Mouse (Mus musculus) CH12.LX (cell line): ENCODE measurements around the gene Zfp82.

Experiments used
- CTCF ChIP-seq, 2 experiments: IDR thresholded peaks in 1 of 2; conservative IDR thresholded peaks in 1 of 2; 2 replicates each; pipeline ENCODE4 v1.5.1; 2011 to 2012; ENCODE audit warnings: low read depth in 2 of 2, low read length in 2 of 2, improper control_type of control experiment in 1 of 2, inconsistent platforms in 1 of 2, mild to moderate bottlenecking in 1 of 2, moderate library complexity in 1 of 2
- JUND ChIP-seq: conservative IDR thresholded peaks from 2 replicates; pipeline ENCODE4 v1.6.1; 2011; ENCODE audit warnings: low read depth, low read length, improper control_type of control experiment
- MAX ChIP-seq: IDR thresholded peaks from 2 replicates; pipeline ENCODE4 v1.6.1; 2011; ENCODE audit warnings: low read length, improper control_type of control experiment
- POLR2A ChIP-seq: IDR thresholded peaks from 2 replicates; pipeline ENCODE4 v1.6.1; 2011; ENCODE audit warnings: low read depth, mild to moderate bottlenecking, improper control_type of control experiment, low read length
- SMC3 ChIP-seq: IDR thresholded peaks from 2 replicates; pipeline ENCODE4 v1.6.1; 2011; ENCODE audit warnings: low read depth, low read length, improper control_type of control experiment
- TBP ChIP-seq: conservative IDR thresholded peaks from 2 replicates; pipeline ENCODE4 v1.6.1; 2011; ENCODE audit warnings: low read depth, low read length, improper control_type of control experiment
- ZC3H11A ChIP-seq: IDR thresholded peaks from 2 replicates; pipeline ENCODE4 v1.6.1; 2012; ENCODE audit warnings: low read depth, mild to moderate bottlenecking, inconsistent platforms, low read length, improper control_type of control experiment
- ZNF384 ChIP-seq: IDR thresholded peaks from 2 replicates; pipeline ENCODE4 v1.6.1; 2012; ENCODE audit warnings: low read depth, low read length, improper control_type of control experiment, inconsistent platforms

DNA sequence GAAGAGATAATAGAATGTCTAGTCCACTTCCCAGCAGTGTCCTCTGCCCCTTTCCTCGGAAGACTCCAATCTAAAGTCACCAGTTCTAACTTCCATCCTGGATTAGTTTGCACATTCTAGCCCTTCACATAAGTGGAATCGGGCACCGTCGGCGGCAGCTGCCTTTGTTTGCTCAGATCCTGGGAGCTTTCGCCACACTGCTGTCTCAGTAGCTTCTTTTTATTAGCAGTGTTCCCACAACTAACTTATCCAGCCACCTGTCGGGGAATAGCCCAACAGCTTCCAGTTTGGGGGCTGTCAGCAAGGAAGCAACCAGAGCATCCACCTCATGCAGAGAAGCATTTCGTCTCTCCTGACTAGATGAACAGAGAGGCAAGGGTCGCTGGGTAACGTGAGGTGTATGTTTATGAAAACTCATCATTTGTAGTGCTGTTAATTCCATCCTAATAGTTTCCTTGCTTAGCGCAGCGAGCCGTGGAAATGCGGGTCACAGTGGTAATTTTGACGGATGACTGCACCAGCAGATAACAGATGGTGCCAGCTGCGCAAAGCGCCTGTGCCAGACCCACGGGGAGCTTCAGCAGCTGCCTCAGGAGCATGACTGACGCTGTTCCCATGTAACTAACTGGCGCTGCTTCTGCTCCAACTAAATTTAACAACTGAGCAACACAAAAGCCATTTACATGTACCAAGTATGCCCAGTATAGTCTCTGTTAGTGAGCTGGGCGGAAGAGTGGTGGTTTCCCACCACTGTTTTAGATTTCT lies 63.2 kb downstream of the Zfp82 start:
- TF ChIP-seq TBP (no peak), CTCF (conservative IDR thresholded peaks at IDR 0.05 in 1 of 2, IDR thresholded peaks at IDR 0.05 in 1 of 2; ENCODE audit: low read depth in 2 of 2, low read length in 2 of 2) (no peak), POLR2A (no peak), JUND (no peak), ZNF384 (no peak), ZC3H11A (no peak), SMC3 (no peak), MAX (no peak)
